Mouse (Mus musculus) intestine, embryonic 16.5 days (tissue): ENCODE results near the gene Ctnna3. TPM values are rescaled to one million over a fixed set of nuclear protein-coding genes. Genes with fewer than 3 reads are reported as not detected.

Experiments
- ATAC-seq: fragments of 200-750 bp; cut with Nextera tagmentation; 2 replicates; pipeline ENCODE4 v1.8.0; 2017; ENCODE audit warnings: moderate TSS enrichment, moderate library complexity
- H3K27ac ChIP-seq: fragments of 300-500 bp; sonication (generic); 2 replicates; pipeline ENCODE4 v1.5.1; 2014; ENCODE audit warnings: mild to moderate bottlenecking, low read length
- H3K27me3 ChIP-seq: fragments of 300-500 bp; sonication (generic); replicated peaks from 2 replicates; pipeline ENCODE4 v1.6.1; 2014; ENCODE audit warnings: low read length, control low read depth, mixed read lengths; ENCODE audit not compliant: control insufficient read depth, insufficient read depth
- H3K36me3 ChIP-seq: fragments of 300-500 bp; sonication (generic); 2 replicates; pipeline ENCODE4 v1.6.1; 2014; ENCODE audit warnings: low read length, control low read depth; ENCODE audit not compliant: control insufficient read depth, insufficient read depth
- H3K4me1 ChIP-seq: fragments of 300-500 bp; sonication (generic); 2 replicates; pipeline ENCODE4 v1.6.1; 2014; ENCODE audit warnings: low read length, control low read depth, mixed read lengths; ENCODE audit not compliant: control insufficient read depth, insufficient read depth
- H3K4me2 ChIP-seq: fragments of 300-500 bp; sonication (generic); 2 replicates; pipeline ENCODE4 v1.6.1; 2014; ENCODE audit warnings: low read depth, low read length, control low read depth
- H3K4me3 ChIP-seq: fragments of 300-500 bp; sonication (generic); 2 replicates; pipeline ENCODE4 v1.5.1; 2014; ENCODE audit warnings: mild to moderate bottlenecking, low read length
- H3K9ac ChIP-seq: fragments of 300-500 bp; sonication (generic); 2 replicates; pipeline ENCODE4 v1.6.1; 2014; ENCODE audit warnings: low read depth, low read length
- H3K9me3 ChIP-seq: fragments of 300-500 bp; sonication (generic); 2 replicates; pipeline ENCODE4 v1.6.1; 2016; ENCODE audit warnings: low read length, control low read depth; ENCODE audit not compliant: control insufficient read depth
- WGBS: fragments of 180-500 bp; shearing (Covaris S2); extraction: QIAGEN DNeasy Blood & Tissue Kit; methylation state at CpG from one replicate; pipeline ENCODE4 v1.1.7; 2014; 5-methylcytosine and 5-hydroxymethylcytosine counted together
- polyA plus RNA-seq: library from polyadenylated mRNA; unstranded; fragments of >200 nt; fragmentation: Nextera tagmentation; extraction: Ambion mirVana; gene quantifications from 2 replicates; pipeline ENCODE4 v1.2.1, GENCODE M21; 2015

The Ctnna3 gene
- polyA plus RNA-seq, 1 experiment from 2014 or later: 0.89 TPM

DNA sequence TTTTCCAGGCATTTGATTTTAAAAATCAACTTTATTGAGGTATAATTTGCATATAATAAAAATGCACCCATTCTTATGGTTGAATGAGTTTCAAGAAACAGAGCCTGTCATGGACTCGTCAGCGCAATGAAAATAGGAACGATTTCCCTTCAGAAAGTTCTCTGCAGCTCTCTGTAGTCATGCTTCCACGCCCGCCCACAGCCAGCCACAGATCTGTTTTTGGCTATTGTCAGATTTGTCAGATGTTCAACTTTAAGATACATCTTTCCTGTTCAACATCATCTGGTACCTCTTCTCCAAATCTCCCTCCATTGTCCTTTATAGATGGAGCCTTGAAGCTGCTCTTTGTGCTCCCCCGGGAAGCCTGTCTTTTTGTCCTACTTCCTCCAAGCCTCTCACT is 280.3 kb downstream of the Ctnna3 start:
- no peaks in the 10 kb centered on the region for H3K27me3 ChIP-seq
- no peaks in the 10 kb centered on the region for H3K36me3 ChIP-seq
- WGBS: 88% methylated on average over 6 of the region's 6 CpGs
- no peak overlapping the region for H3K9ac ChIP-seq
- no peak overlapping the region for H3K4me3 ChIP-seq
- ATAC-seq: no peak
- H3K27ac ChIP-seq: no peak overlapping the region
- H3K4me2 ChIP-seq: no peak overlapping the region
- no peaks in the 10 kb centered on the region for H3K9me3 ChIP-seq
- H3K4me1 ChIP-seq: no peaks in the 10 kb centered on the region

DNA sequence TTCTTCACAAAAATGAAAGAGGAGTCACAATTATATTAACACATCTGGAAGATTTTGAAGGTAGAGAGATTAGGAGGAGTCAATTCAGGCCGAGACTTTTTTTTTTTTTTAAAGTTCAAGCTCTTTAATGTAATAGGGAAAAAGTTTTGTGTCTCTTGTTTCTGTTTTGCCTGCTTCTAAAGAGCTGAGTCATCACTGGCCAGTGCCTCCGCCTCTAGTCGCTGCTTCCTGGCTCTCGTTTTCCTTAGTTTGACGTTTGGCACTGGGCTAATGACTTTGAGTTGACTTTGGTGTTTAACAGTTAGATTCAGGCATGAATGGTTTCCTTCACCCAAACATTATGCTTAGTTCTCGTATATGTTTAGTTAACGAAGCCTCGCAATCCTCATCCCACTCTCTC is 282.6 kb downstream of the Ctnna3 start:
- Histone ChIP-seq H3K4me1 (no peaks in the 10 kb centered on the region), H3K36me3 (no peaks in the 10 kb centered on the region)
- 49% methylated on average over 8 of the region's 8 CpGs for WGBS

DNA sequence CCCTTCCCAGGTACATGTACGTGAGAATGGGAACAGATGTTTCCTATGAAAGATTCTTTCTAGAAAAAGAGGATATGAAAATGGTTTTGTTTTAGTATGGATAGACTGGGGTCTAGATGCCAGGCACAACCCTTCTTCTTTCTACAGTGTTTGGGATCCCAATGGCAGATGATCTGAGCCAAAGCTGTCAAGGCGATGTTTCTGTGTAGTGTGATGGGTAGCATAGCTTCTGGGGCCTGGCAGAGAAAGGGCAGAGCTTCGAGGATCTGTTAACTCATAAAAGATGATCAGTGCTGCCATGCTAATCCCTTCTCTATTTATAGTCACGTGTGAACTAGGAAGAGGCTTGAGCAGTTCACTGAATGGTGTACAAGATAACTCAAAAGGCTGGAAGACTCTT is 284.3 kb downstream of the Ctnna3 start:
- WGBS: 67% methylated on average over 4 of the region's 4 CpGs
- no peaks in the 10 kb centered on the region for H3K9me3 ChIP-seq

More for the DNA sequence above, 282.6 kb downstream of the Ctnna3 start:
- no peaks in the 10 kb centered on the region for H3K9me3 ChIP-seq
- no peak overlapping the region for H3K9ac ChIP-seq
- H3K4me3 ChIP-seq: no peak overlapping the region
- H3K4me2 ChIP-seq: no peak overlapping the region
- no peaks in the 10 kb centered on the region for H3K27me3 ChIP-seq
- H3K27ac ChIP-seq: no peak overlapping the region
- ATAC-seq: no peak

DNA sequence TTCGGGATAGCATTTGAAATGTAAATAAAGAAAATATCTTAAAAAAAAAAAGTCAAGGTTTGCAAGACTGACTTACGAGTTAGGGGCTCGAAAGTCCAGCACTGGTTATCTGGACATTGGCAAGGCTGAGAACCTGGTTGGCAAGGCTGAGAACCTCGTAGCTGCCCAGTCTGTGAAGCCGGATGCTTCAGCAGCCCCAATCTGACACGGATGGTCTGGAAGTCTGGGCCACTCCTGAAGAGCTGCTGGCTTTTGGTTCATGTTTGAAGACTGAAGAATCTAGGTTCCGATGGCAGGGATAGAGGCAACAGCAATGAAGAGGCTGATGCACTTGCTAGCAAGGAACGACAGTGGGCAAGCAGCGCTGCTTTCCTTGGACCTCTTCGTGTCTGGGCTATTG is 339.0 kb downstream of the Ctnna3 start:
- Histone ChIP-seq H3K4me3 (no peak overlapping the region), H3K4me2 (no peak overlapping the region), H3K27me3 (no peaks in the 10 kb centered on the region), H3K4me1 (no peaks in the 10 kb centered on the region), H3K9me3 (no peaks in the 10 kb centered on the region), H3K36me3 (no peaks in the 10 kb centered on the region), H3K9ac (no peak overlapping the region), H3K27ac (no peak overlapping the region)
- WGBS: 87% methylated on average over 10 of the region's 10 CpGs
- no peak for ATAC-seq

More for the DNA sequence above, 284.3 kb downstream of the Ctnna3 start:
- Histone ChIP-seq H3K27me3 (no peaks in the 10 kb centered on the region), H3K27ac (no peak overlapping the region), H3K4me1 (no peaks in the 10 kb centered on the region), H3K36me3 (no peaks in the 10 kb centered on the region), H3K4me3 (no peak overlapping the region), H3K4me2 (no peak overlapping the region), H3K9ac (no peak overlapping the region)
- ATAC-seq: no peak

DNA sequence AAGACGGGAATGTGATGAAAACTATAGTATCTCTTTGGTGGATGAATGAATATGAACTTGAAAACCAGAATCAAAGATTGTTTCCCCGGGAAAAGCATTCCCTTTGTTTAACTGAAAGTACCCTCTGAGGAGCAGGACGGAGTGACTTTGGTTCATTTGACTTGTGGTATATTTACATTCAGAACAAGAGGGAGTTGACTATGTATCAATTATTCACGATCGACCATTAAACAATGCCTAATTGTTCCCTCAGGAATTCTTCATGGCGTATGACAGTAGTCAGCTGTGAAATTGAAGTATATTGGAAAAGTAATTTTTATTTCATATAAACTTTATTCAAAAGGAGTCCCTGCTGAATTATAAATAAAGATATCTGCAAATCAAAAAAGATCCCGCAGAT is 341.8 kb downstream of the Ctnna3 start:
- no peak overlapping the region for H3K4me2 ChIP-seq
- WGBS: 71% methylated on average over 7 of the region's 7 CpGs
- no peaks in the 10 kb centered on the region for H3K4me1 ChIP-seq
- H3K4me3 ChIP-seq: no peak overlapping the region
- H3K9me3 ChIP-seq: no peaks in the 10 kb centered on the region
- no peak overlapping the region for H3K9ac ChIP-seq
- no peak overlapping the region for H3K27ac ChIP-seq
- H3K27me3 ChIP-seq: no peaks in the 10 kb centered on the region
- no peak for ATAC-seq
- H3K36me3 ChIP-seq: no peaks in the 10 kb centered on the region

DNA sequence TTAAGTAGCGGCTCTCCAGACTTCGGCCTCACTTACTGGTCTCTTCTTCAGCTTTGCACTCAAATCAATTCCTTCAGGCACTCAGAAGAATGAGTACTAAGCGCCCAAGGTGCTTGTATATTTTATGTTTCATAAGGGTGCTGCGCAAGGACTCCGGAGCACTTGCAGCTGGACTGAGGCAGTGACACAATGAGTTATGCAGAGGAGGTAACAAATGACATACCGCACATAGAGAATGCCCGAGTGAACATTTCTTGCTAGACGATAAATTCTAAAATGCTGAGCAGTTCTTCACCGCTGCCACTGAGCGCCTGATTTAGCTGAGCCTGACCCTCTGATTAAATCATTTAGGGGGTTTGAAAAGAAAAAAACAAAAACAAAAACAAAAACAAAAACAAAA is 342.2 kb downstream of the Ctnna3 start:
- no peak overlapping the region for H3K9ac ChIP-seq
- no peaks in the 10 kb centered on the region for H3K4me1 ChIP-seq
- no peak for ATAC-seq
- H3K36me3 ChIP-seq: no peaks in the 10 kb centered on the region
- no peaks in the 10 kb centered on the region for H3K27me3 ChIP-seq
- WGBS: 89% methylated on average over 10 of the region's 10 CpGs
- no peak overlapping the region for H3K4me3 ChIP-seq
- no peak overlapping the region for H3K27ac ChIP-seq
- H3K4me2 ChIP-seq: no peak overlapping the region
- no peaks in the 10 kb centered on the region for H3K9me3 ChIP-seq

DNA sequence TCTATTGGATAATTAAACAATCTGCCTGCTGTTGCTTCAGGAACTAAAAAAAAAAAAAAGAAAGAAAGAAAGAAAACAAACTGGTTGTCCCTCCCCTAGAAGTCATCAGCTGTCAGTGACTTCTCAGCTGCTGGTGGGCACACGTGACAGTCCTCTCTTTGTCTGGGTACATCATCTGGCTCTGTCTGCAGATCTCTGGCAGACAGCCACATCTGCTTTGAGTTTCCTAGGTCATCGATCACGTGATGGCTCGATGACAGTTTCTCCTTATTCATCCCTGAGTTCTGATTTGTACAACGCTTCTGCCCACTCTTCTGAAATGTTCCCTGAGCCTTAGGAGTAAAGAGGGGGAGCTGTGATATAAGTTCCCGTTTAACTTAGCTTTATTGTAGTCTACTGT is 352.1 kb downstream of the Ctnna3 start:
- 77% methylated on average over 6 of the region's 6 CpGs for WGBS
- ATAC-seq: no peak
- H3K4me2 ChIP-seq: no peak overlapping the region

DNA sequence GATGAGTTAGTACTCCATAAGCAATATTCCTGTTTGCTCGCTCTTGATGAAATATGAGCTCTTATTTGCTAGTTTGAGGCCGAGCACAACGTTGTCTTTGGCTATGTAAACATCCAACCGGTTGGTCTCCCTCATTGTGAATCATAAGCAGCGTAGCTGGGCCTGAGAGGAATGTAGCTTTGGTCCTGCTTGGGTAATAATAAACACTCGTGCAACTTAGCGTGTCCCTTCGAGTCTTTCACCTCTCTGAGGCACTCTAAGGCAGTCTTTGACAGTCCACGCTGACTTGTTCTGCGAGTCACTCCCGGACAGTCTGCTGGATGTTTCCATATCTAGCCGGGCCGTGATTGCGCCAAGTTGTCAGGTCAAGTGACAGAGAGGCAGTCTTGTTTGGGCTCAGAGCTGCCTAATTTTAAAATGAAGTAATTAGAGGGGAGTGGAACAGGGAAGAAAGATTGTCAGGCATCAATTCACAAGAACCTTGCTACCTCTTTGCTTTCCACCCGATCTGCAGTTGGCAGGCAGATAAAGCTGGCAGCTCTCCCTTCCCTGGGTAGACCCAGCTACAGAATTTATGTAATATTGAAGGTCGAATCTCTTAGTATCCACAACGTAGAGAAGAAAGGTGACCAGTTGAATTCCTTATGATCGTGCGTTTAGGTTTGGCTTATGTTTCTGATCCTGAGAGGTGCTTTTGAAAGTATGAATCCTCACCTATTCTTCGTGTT is 355.1 kb downstream of the Ctnna3 start:
- ATAC-seq: no peak
- 64% methylated on average over 20 of the region's 20 CpGs for WGBS
- H3K4me1 ChIP-seq: no peaks in the 10 kb centered on the region

More for the DNA sequence above, 352.1 kb downstream of the Ctnna3 start:
- Histone ChIP-seq H3K4me3 (no peak overlapping the region), H3K9me3 (no peaks in the 10 kb centered on the region), H3K27me3 (no peaks in the 10 kb centered on the region), H3K27ac (no peak overlapping the region), H3K9ac (no peak overlapping the region), H3K36me3 (no peaks in the 10 kb centered on the region), H3K4me1 (no peaks in the 10 kb centered on the region)

DNA sequence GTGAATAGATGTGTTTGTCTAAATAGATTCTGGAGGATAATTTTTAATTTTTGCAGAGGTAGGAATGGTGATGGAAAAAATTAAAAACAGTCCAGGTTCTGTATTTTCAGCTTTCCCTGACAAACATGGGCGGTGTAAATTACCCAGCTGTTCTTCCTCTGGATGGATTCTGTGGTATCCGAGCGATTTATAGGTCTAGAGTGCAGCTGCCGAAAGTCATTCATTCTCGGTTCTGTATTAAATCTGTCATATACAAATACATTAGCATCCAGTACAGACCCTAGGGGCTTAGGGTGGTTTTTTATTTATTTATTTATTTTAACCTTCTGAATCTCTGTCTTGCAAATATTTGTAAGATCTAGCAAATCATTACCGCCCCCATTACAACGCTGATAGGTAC is 356.5 kb downstream of the Ctnna3 start:
- Histone ChIP-seq H3K27ac (no peak overlapping the region), H3K9me3 (no peaks in the 10 kb centered on the region), H3K4me3 (no peak overlapping the region), H3K36me3 (no peaks in the 10 kb centered on the region), H3K4me1 (no peaks in the 10 kb centered on the region), H3K27me3 (no peaks in the 10 kb centered on the region), H3K4me2 (no peak overlapping the region), H3K9ac (no peak overlapping the region)
- no peak for ATAC-seq
- 82% methylated on average over 7 of the region's 7 CpGs for WGBS

More for the DNA sequence above, 355.1 kb downstream of the Ctnna3 start:
- H3K9ac ChIP-seq: no peak overlapping the region
- H3K27me3 ChIP-seq: no peaks in the 10 kb centered on the region
- no peak overlapping the region for H3K4me2 ChIP-seq
- H3K36me3 ChIP-seq: no peaks in the 10 kb centered on the region
- no peak overlapping the region for H3K27ac ChIP-seq
- H3K9me3 ChIP-seq: no peaks in the 10 kb centered on the region
- no peak overlapping the region for H3K4me3 ChIP-seq

DNA sequence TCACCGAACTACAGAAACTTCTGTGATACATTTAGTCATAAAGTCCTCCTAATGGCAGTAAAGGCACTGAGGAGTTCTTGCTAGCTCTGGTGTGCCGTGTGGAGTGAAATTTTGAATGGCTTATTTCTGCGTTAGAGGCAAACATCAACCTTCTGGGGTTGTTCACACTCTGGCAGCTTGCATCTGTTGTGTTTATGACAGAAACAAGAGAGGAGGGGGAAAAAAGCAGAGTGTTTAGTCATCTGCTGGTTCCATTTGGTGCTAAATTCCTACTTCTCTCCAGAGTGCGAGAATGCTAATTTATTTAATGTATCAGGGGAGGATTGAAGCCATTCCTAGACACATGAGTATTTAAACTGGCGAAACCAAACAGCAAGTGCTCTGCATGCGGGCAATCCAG is 374.0 kb downstream of the Ctnna3 start:
- Histone ChIP-seq H3K27ac (no peak overlapping the region), H3K9ac (no peak overlapping the region), H3K9me3 (no peaks in the 10 kb centered on the region), H3K4me2 (no peak overlapping the region), H3K27me3 (no peaks in the 10 kb centered on the region), H3K4me1 (no peaks in the 10 kb centered on the region), H3K36me3 (no peaks in the 10 kb centered on the region), H3K4me3 (no peak overlapping the region)
- ATAC-seq: no peak
- WGBS: 78% methylated on average over 6 of the region's 6 CpGs
